Mouse (Mus musculus): ENCODE data around the gene Suz12.
"Not testable (repeated sequence)": the region's sequence is repeated elsewhere in the genome, so short reads cannot be mapped to it uniquely, and the experiment has no call there.

Suz12 gene

GRCm38 (mm10) chr11:79992592-79993355, at the start of gene Suz12:
TSS of gene Suz12 (plus strand) at chr11:79993106.
- peak; percentile 89 to 97 for DNase-seq (ENCODE audit: low spot score in 2 of 2)

DNA sequence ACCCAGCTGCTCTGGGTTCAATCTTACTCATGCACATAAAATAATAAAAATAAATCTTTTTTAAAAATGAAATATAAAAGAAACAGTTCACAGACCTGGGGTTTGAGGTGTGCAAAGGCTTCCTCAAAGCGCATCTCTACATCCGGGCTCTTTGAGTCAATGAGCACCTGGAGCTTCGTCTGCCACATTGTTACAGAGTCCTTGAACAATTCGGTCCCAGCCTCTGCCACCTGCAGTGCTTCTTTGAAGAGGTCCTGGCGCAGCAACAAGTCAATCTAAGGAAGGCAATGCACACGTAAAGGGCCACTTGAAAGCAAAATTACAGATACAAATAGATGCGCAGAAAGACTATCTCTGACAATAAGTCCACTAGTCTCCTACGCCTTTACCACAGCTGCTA, 49.8 kb upstream of the Suz12 start:
- DNase-seq (ENCODE audit: low spot score in 2 of 2) = no peak

DNA sequence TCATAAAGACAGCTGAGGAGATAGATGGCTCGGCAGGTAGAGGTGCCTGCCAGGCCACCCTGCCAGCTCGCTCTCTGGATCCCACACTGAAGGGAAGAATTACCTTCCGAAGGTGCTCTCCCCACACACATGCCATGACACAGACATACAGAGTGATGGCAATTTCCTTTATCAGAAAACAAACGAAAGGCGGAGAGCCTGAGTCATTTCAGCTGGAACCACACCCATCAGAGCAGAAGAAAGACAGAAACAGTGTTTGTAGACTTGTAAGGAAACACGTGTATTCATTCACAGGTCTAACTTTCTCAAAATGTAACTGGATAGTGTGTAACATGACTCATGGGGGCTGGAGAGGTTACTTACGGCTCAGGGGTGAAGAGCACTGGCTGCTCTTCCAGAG, 49.3 kb upstream of the Suz12 start:
- DNase-seq (ENCODE audit: low spot score in 2 of 2) = no peak

DNA sequence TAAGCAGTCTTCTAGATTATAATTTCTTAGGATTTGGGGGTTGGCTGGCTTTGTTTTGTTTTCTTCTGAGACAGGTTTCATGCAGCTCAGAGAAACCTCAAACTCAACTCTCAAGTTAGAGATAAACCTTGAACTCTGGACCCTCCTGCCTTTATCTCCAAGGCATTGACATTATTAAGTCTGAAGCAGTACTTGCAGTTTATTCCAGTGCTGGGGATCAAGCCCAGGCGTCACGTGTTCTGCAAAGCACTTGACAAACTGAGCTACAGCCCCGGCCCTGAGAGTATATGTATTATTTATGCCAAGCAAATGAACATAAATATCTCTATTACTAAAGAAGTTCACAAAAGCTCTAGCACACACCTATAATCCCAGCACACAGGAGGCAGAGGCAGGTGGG, 45.6 kb upstream of the Suz12 start:
- DNase-seq (ENCODE audit: low spot score in 2 of 2) = no peak

DNA sequence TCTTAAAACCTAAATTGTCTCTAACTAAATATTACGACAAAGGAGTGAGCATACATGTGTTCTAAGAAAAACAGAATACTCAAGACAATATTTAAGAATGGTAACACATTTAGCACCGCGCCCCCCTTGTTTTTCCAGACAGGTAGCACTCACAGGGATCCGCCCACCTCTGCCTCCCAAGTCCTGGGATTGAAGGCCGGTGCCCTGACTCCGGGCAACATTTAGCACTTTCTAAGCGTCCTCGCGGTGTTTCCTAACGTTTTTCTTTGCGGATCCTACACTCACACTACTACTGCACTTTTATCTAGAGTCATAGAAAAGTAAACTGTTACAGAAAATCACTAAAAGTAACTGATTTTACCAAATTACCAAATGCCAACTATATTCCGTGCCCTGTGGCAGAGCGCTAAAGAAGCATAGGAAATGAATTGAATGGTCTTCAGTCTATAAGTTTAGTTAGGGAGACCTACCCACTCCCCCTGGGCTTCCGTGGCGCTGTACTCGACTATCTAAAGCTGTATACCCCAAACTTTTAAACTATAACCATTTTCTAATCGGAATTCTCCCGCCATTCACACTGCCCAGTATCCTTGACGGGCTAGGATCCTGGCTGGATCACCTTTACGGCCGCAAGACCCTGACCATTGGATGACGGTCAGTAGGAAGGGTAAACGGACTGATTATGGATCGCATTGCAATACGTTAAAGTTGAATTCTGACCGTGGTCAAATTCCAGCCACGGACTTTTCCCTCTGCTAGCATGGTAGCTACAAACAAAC, 31.4 kb upstream of the Suz12 start:
- peak; percentile 15 to 32 for DNase-seq (ENCODE audit: low spot score in 2 of 2)

GRCm38 (mm10) chr11:79962125-79962876, 30.6 kb upstream of the Suz12 start, which contains the start of gene Utp6:
TSS of gene Utp6 (minus strand) at chr11:79962390.
- DNase-seq (ENCODE audit: low spot score in 2 of 2) = peak; percentile 99 to 100

GRCm38 (mm10) chr11:79962877-79963183, 30.1 kb upstream of the Suz12 start:
- DNase-seq (ENCODE audit: low spot score in 2 of 2) = no peak

- DNase-seq (ENCODE audit: low spot score in 2 of 2) = no peak
Measured at GRCm38 (mm10) chr11:79963212-79963974, 29.5 kb upstream of the Suz12 start.

- no peak for DNase-seq (ENCODE audit: low spot score in 2 of 2)
Measured at GRCm38 (mm10) chr11:79965896-79966295, 27.0 kb upstream of the Suz12 start.

DNA sequence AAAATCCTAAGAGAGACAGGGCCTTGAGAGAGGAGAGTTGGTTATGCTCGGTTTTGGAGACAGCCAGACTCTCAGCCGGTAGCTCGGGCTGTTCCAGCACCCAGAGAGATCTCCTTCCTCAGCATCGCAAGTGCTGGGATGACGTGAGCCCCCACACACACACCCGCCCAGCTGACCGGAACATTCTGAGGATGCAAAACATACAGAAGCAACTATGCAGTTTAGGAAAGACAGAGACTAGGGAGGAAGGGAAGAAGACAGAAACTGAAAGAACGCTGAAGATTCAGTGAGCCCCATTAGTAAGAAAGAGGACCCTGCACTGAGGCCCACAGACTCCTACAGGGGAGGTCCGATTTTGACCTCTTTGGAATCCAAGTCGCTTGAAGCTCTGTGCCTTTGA, 25.2 kb upstream of the Suz12 start:
- no peak for DNase-seq (ENCODE audit: low spot score in 2 of 2)

GRCm38 (mm10) chr11:79973133-79973532, 19.8 kb upstream of the Suz12 start:
- no peak for DNase-seq (ENCODE audit: low spot score in 2 of 2)

GRCm38 (mm10) chr11:79973626-79974476, 19.1 kb upstream of the Suz12 start:
- DNase-seq (ENCODE audit: low spot score in 2 of 2) = peak in 1 of 2 experiments; percentile 23

DNA sequence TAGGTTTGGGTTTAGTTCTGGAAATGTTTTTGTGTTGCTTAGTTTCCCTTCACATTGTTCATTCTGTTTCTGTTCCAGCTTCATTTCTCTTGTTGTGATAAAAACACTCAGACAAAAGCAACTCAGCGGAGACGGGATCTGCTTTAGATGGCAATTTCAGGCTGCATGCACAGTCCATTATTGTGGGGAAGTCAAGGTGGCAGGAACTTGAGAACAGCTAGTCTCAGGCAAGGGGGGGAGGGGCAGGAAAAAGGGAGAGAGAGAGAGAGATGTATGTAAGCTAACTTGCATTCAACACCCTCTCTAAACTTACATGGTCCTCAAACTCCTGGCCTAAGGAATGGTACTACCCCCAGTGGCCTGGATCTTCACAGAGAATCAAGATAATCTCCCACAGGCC, 17.5 kb upstream of the Suz12 start:
- no peak for DNase-seq (ENCODE audit: low spot score in 2 of 2)

DNA sequence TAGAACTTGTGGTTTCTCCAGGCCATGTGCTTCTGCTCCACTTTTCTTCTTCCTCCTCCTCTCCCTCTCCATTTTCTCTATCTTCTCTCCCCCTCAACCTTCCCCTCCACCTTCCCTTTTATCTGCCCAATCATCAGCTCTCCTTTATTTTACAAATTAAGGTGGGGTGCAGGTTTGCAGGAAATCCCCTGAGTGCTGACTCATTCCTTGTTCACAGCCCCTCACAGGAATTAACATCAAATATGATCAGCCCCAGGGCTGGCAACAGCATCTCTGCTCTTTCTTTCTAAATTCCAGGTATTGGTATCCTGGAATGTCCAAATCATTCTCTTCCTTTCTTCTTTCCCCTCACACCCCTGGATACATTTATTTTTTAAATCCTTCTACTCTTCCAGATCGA, 16.7 kb upstream of the Suz12 start:
- DNase-seq (ENCODE audit: low spot score in 2 of 2) = no peak

DNA sequence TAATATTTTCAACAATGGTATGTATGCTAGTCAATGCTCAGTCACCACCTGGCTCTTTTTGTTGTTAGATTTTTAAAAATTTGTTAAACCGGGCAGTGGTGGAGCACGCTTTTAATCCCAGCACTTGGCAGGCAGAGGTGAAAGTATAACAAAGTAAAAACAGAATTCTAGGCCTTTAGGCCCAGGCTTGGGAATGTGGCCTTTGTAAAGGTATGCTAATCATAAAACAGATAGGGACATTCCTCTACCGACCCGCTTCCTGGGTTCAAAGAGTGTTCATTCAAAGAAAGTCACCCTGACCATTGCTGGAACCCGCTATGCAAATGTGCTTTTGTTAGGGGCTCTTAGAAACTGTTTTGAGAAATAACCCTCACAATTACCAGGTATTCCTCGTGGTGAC, 16.3 kb upstream of the Suz12 start:
- not testable (repeated sequence) for DNase-seq (ENCODE audit: low spot score in 2 of 2)

DNA sequence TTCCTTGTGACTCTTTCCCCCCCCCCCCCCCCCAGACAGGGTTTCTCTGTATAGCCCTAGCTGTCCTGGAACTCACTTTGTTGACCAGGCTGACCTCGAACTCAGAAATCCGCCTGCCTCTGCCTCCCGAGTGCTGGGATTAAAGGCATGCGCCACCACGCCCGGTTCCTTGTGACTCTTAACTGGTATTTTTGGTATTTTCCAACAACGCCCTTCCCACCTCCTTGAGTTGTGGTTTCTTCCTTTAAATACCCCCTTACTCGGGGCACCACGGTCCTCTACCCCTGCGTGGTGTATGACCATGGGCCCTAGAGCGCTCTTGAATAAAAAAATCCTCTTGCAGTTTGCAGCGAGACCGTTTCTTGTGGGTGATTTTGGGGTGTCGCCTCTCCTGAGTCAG, 15.8 kb upstream of the Suz12 start:
- not testable (repeated sequence) for DNase-seq (ENCODE audit: low spot score in 2 of 2)

DNA sequence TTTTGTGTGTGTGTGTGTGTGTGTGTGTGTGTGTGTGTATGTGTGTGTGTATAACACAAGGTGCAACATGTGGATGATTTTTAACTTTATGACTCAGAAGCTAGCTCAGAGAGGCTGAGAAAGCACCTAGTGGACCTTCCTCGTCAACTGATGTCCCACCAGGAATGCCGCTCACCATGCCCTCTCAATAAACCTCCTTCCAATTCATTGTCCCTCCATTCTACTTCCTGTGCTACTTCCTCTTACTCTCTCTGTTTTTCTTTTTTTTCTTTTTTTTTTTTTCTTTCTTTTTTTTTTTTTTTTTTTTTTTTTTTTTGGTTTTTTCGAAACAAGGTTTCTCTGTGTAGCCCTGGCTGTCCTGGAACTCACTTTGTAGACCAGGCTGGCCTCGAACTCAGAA, 15.2 kb upstream of the Suz12 start:
- not testable (repeated sequence) for DNase-seq (ENCODE audit: low spot score in 2 of 2)

DNA sequence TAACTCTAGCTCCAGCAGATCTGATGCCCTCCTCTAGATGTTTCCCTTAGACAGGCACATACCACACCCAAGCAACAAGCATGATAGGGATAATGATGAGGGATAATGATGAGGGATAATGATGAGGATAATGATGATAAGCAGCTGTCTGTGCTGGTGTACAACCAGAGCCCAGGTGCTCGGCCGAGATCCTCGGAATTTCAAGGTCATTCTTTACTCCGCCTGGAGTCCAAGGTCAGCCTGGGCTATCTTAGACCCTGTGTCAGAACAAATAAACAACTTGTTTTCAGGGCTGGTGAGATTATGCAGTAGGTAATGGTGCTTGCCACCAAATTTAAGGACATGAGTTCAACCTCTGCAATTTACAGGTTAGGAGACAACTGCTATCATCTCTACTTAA, 6.0 kb upstream of the Suz12 start:
- DNase-seq (ENCODE audit: low spot score in 2 of 2) = no peak

- no peak for DNase-seq (ENCODE audit: low spot score in 2 of 2)
Measured at GRCm38 (mm10) chr11:79987896-79988295, 5.0 kb upstream of the Suz12 start.

GRCm38 (mm10) chr11:79990120-79990519, 2.8 kb upstream of the Suz12 start:
- DNase-seq (ENCODE audit: low spot score in 2 of 2) = no peak

- DNase-seq (ENCODE audit: low spot score in 2 of 2) = no peak
Measured at GRCm38 (mm10) chr11:79991600-79991999, 1.3 kb upstream of the Suz12 start.
